Mouse (Mus musculus) inflammation-experienced regulatory T-cells, adult 6 months (primary cell): ENCODE measurements around the gene Rtn4ip1. TPM values are rescaled to one million over a fixed set of nuclear protein-coding genes. Genes with fewer than 3 reads are reported as not detected.
"Not testable (repeated sequence)": the region's sequence is repeated elsewhere in the genome, so short reads cannot be mapped to it uniquely, and the experiment has no call there.

Source experiments
- ATAC-seq: one replicate; pipeline ENCODE4 v1.8.0; 2017
- polyA plus RNA-seq, 3 experiments: library from polyadenylated mRNA; unstranded; fragments of 100-300 nt; shearing (Covaris generic); gene quantifications; one replicate each; pipeline ENCODE4 v1.2.1; 2017

Gene Rtn4ip1
- polyA plus RNA-seq, 3 experiments from 2014 or later, result 11.9 to 14.4 (median 12.2) TPM

DNA sequence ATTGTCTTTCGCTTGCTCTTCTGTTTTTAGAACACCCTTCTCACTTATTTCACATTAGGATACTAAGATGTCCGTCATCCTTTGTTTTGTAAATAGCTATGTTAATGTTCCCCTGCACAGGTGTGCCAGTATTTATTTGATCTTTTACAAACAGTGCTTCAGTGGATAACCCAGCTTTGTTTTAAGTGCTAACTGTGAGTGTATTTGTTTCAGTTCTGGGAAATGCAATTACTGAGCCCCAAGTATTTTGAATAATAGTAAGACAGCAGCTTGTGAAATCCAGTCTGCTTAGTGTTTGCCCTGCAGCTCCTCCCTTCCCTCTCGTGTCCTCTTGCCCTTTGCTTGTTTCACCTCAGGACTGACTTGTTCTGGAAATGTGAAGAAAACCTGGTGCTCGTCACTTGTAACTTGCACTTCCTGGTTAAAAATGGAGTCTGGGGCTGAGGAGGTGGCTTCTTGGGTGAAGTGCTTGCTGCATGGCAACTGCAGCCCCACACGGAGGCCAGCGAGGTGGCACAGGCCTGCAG lies 37.6 kb downstream of the Rtn4ip1 start:
- no peak for ATAC-seq

GRCm38 (mm10) chr10:43943736-43944135 lies 42.1 kb downstream of the Rtn4ip1 start:
- ATAC-seq, result no peak

DNA sequence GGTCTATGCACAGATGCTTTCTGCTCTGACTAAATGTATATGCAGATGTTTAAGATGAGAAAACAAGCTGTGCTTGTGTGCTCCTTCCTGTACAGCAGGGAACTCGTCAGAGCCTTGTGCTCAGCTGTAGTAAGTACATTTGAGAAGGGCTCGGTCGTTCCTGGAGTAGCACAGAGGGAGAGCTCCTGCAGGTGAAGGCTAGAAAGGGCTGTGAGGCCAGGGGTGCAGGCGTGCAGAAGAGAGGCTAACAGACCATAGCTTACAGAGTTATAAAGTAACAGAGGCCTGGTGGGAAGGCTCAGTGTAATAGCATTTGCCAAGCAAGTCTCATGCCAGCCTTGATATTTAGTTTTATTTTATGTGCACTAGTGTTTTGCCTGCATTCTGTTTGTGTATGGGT lies 43.8 kb downstream of the Rtn4ip1 start:
- ATAC-seq, result no peak

GRCm38 (mm10) chr10:43953942-43954341 lies 52.3 kb downstream of the Rtn4ip1 start:
- peak; percentile 88 for ATAC-seq

DNA sequence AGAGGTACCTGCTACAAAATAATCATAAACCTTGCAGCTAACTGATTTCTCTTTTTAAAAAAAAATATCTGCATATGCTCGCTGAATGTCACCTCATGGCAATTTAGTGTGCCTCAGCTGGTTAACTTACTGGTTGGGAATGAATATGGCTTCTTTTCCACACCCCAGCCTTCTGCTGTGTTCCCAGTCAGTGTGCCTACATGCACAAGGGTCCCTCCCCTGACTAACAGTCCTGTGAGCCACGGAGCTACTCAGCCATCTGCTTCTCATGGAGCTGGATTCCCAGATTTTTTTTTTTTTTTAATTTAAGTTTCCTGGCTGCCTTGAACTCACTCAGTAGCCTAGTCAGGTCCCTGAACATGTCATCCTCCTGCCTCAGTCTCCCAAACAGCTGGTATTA lies 63.3 kb downstream of the Rtn4ip1 start:
- ATAC-seq, result no peak

DNA sequence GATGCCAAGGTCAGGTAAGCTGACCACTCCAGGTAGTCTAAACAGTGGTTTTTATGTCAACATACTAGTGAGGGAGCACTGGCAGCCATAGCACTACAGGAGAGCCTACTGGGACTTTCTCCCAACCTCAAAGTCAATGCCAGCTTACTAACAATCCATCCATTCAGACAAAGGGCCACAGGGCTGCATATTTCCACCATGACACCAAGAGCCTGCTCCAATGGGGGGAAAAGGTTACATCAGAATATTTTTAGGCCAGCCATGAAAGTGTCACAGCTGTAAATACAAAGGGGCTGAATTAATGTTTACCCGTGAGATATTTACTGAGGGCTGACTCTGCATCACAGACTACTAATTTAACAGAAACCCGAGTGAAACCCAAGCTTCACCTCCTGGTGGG lies 71.6 kb downstream of the Rtn4ip1 start:
- ATAC-seq, result no peak

GRCm38 (mm10) chr10:43977353-43977752 lies 75.7 kb downstream of the Rtn4ip1 start:
- no peak for ATAC-seq

DNA sequence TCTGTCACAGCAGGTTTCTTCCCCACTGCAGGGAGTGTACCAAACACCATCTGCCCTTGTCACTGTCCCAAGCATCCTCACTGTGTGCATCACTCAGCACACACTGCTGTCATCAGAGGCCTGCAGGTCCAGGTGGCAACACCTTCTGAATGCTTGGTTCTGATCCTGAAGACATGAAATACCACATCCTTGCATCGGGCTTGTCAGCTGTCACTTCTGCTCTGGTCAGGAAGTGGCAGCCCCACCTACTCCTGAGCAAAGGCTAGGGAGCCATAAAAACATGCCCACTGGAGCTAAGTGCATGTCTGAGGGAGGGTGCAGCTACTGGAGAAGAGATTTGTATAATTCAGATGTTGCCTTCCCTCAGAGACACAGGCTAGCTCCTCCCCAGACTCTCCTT lies 78.5 kb downstream of the Rtn4ip1 start:
- peak; percentile 71 for ATAC-seq

DNA sequence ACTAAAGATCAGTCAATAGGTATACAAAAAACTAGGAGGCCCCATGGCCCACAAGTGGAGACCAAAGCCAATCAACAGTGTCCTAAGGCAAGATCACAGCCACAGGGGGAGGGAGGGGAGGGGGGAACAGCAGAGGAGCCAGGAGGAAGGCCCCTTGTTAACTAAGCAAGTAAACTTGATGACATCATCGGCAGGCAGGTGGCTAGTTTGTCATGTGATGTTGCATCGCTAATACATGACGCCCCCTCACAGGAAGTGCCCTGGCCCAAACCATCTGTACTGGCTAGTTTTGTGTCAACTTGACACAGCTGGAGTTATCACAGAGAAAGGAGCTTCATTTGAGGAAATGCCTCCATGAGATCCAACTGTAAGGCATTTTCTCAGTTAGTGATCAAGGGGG lies 79.1 kb downstream of the Rtn4ip1 start:
- ATAC-seq, result not testable (repeated sequence)

GRCm38 (mm10) chr10:43982470-43982869 lies 80.9 kb downstream of the Rtn4ip1 start:
- no peak for ATAC-seq

GRCm38 (mm10) chr10:43983241-43983640 lies 81.6 kb downstream of the Rtn4ip1 start:
- no peak for ATAC-seq

DNA sequence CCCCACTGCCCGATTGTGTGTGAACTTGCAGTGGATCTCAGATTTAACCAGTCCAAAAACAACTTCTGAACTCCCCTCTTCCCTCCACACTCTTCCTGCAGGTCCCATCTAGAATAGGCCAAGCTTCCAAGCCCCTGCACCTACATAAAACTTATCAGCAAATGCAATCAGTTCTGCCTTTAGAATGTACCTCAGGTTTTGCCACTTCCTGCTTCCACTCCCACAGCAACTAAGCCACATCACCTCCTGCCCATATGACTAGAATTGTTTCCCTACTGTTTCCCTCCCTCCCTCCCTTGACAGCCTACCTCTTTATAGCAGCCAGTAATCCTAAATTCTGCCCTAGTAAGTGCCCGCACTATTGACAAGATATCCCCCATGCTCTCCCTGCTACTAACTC lies 82.3 kb downstream of the Rtn4ip1 start:
- peak; percentile 52 for ATAC-seq

DNA sequence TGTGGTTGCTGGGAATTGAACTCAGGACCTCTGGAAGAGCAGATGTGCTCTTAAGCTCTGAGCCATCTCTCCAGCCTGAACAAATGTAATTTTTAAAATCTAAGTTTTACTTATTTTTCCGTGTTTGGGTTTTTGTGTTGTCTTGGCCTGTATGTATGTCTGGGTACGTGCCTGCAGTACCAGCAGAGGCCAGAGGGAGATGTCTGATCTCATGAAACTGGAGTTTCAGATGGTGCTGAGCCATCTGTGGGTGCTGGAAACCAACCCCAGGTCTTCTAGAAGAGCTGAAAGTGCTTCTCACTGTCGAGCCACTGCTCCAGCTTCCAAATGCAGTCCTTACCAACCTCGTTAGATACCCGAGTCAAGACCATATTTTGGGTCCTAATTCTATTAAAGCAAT lies 89.7 kb downstream of the Rtn4ip1 start:
- ATAC-seq, result no peak

GRCm38 (mm10) chr10:43992506-43992905 lies 90.9 kb downstream of the Rtn4ip1 start:
- ATAC-seq, result no peak

GRCm38 (mm10) chr10:43993198-43993597 lies 91.6 kb downstream of the Rtn4ip1 start:
- ATAC-seq, result no peak

- peak; percentile 76 for ATAC-seq
Observed at GRCm38 (mm10) chr10:43995858-43996650, 94.4 kb downstream of the Rtn4ip1 start.

- ATAC-seq, result peak; percentile 85
Observed at GRCm38 (mm10) chr10:43997276-43997675, 95.7 kb downstream of the Rtn4ip1 start.

- no peak for ATAC-seq
Observed at GRCm38 (mm10) chr10:43998023-43998422, 96.4 kb downstream of the Rtn4ip1 start.

GRCm38 (mm10) chr10:43998503-43999082 lies 97.0 kb downstream of the Rtn4ip1 start:
- peak; percentile 10 for ATAC-seq

DNA sequence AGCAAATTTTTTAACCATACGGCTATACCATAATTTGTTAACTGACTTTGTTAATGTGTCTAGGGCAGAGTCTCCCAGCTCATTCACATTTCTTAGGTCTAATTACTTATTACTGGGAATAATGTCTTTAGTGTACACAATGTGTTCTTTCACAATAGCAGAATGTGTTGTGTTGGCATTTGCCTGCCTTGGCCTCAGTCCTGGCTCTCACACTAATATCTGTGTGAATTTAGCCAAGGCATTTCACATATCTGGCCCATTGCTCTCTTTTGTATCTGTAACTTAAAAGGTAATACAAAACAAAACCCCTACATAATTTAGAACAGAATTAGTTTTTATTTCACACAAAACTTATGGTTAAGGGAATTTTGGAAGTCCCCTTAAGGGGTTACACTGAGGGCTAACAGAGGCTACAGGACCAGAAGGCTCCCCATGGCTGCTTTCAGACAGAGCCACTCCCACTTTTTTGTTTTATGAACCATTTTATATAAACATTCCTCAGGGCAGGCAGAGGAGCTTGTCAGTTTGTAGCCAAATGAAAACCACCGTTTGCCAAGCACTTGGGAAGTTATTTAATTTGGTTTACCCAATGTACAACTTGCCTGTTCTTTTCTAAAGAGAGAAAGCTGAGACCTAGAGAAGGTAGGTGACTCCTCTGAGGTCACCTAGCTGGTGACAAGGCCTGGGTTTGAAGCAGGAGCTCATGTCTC lies 98.7 kb downstream of the Rtn4ip1 start:
- ATAC-seq, result no peak

DNA sequence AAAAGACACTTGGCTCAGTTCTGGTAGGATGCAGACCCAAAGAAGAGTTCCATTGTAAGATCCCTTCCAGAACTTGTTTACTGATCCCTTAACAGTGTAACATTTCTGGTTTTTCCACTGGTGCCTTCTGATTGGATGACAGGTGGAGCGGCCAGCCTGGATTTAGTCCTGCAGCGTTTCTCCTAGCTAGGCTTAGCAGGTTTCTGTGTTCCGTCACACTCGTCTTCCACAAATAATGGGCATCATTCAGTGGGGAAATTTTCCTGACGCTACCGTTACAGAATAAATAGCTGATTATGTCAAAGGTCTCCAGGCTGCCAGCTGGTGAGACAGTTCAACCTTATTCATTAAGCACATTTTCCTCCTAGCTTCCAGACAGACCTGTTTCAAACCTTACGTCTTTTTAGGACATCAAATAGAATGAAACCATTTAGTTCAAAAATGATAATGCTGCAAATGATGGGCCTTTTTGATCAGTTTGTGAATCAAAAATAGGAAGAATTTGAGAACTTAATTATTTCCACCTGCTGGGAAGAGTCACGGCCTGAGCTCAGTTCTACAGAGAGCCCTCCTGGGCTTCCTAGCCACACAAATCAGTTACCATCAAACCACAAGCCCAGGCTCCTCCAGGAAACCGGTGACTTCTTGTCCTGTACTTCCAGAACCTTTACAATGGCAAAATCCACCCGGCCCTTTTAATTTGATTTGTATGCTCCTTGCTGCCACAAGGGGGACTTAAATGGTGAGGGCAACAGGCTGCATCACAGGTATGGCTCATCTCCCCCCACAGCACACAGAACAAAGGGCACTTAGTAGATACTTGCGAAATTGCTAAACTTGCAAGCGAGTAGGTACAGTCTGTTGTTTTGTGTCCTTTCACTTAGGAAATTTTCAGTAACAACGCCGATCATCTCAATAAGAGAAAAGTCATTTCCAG lies 100.7 kb downstream of the Rtn4ip1 start:
- ATAC-seq, result peak; percentile 47

DNA sequence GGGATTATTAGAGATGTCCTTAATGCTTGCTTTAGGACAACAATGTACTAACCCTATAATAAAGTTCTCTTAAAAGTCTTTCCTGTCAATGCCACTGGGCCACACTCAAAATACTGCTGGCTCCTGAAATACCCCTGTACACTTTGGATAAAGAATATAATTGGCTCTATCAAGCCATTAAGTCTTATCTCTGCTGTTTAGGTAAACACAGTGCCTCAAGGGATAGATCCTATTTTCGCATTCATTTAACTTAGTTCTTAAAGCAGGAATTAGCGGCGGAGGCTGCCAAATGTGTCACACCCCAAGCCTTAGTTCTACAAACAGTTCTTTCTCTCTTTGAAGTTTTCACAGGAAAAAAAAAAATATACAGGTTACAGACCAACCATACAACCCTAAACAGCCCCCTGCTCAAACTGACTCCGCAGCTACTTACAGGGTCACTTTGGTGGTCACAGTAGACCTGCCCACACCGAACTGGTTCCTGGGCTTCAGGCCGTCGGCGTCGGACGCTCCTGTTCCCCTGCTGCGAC lies 101.5 kb downstream of the Rtn4ip1 start:
- peak; percentile 3 for ATAC-seq
